Mouse (Mus musculus) neural tube, embryonic 15.5 days (tissue): ENCODE measurements at regions not wholly inside any gene's neighbourhood (a gene's known extent, or its start where the extent isn't known, plus 50 kb on each side); places are given as distances from the start of the nearest gene placed in this dataset.
A peak's percentile ranks its signal among the peaks of the same experiment; 100 is the strongest.

Experiments used
- ATAC-seq: fragments of 200-750 bp; cut with Nextera tagmentation; 2 replicates; pipeline ENCODE4 v1.8.0; 2017; ENCODE audit warnings: mild to moderate bottlenecking, moderate TSS enrichment, moderate library complexity; ENCODE audit not compliant: low FRiP score
- H3K27ac ChIP-seq: fragments of 300-500 bp; sonication (generic); replicated peaks from 2 replicates; pipeline ENCODE4 v1.5.1; 2015; ENCODE audit warnings: mild to moderate bottlenecking, inconsistent platforms
- H3K27me3 ChIP-seq: fragments of 300-500 bp; sonication (generic); replicated peaks from 2 replicates; pipeline ENCODE4 v1.6.1; 2015; ENCODE audit warnings: inconsistent platforms
- H3K36me3 ChIP-seq: fragments of 300-500 bp; sonication (generic); 2 replicates; pipeline ENCODE4 v1.6.1; 2015; ENCODE audit warnings: inconsistent platforms
- H3K4me1 ChIP-seq: fragments of 300-500 bp; sonication (generic); 2 replicates; pipeline ENCODE4 v1.6.1; 2015; ENCODE audit warnings: inconsistent platforms
- H3K4me2 ChIP-seq: fragments of 300-500 bp; sonication (generic); 2 replicates; pipeline ENCODE4 v1.6.1; 2015; ENCODE audit warnings: inconsistent platforms, mild to moderate bottlenecking, moderate library complexity
- H3K4me3 ChIP-seq: fragments of 300-500 bp; sonication (generic); replicated peaks from 2 replicates; pipeline ENCODE4 v1.5.1; 2015; ENCODE audit warnings: mild to moderate bottlenecking, inconsistent platforms
- H3K9ac ChIP-seq: fragments of 300-500 bp; sonication (generic); replicated peaks from 2 replicates; pipeline ENCODE4 v1.6.1; 2015; ENCODE audit warnings: mild to moderate bottlenecking, inconsistent platforms
- H3K9me3 ChIP-seq: fragments of 300-500 bp; sonication (generic); replicated peaks from 2 replicates; pipeline ENCODE4 v1.6.1; 2016; ENCODE audit warnings: inconsistent platforms
- WGBS: fragments of 180-500 bp; shearing (Covaris S2); methylation state at CpG from one replicate; pipeline ENCODE4 v1.1.7; 2015; ENCODE audit warnings: mixed read lengths; 5-methylcytosine and 5-hydroxymethylcytosine counted together

DNA sequence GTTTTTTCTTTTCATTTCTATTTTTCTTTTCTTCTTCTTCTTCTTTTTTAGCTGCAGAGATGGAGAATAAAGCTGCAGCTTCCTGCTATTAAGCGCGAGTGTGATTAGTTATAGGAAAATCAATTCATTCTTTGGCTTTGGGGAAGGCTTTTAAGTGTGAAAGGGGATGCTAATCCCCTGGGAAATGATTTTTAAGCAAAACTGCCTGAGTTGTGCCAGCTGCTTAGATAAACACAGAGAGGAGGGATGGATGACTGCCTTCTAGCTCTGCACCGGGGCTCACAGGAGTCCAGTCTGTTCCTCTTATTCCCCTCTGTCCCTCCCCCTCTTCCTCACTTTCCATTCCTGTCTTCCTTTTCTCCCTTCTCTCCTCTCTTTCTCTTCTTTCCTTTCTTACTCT lies 306.8 kb upstream of the Rbfox1 start:
- H3K9me3 ChIP-seq, result no peaks in the 10 kb centered on the region
- no peak overlapping the region for H3K4me2 ChIP-seq
- 37% methylated on average over 3 of the region's 3 CpGs for WGBS
- no peak overlapping the region for H3K4me3 ChIP-seq
- H3K36me3 ChIP-seq, result no peaks in the 10 kb centered on the region
- peaks cover 16% of the 10 kb centered on the region for H3K4me1 ChIP-seq
- no peaks in the 10 kb centered on the region for H3K27me3 ChIP-seq
- H3K9ac ChIP-seq, result no peak overlapping the region
- no peak overlapping the region for H3K27ac ChIP-seq
- ATAC-seq, result no peak

DNA sequence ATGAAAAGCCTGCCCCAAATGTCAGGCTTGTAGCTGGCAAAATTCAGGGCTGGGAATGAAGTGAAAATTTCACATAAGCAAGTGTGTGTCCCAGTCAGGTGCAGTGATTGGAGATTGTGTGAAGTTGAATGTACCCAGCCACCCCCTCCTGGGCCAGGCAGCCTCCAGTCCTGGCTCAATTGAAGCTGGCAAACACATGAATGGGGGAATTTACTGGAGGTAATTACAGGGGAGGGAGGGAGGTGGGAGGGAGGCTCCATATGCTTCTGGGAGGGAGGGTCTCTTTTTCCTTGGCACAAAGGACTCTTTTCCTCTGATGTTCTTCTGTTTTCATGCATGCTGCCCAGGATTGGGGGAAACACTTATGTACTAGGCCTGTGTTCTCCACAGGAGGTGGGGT lies 312.4 kb upstream of the Rbfox1 start:
- ATAC-seq, result no peak
- Histone ChIP-seq H3K4me3 (no peak overlapping the region), H3K4me1 (peaks cover 24% of the 10 kb centered on the region; the same call in 1 of the 2 replicates), H3K27me3 (no peaks in the 10 kb centered on the region), H3K27ac (no peak overlapping the region), H3K9ac (no peak overlapping the region), H3K4me2 (no peak overlapping the region), H3K36me3 (no peaks in the 10 kb centered on the region), H3K9me3 (no peaks in the 10 kb centered on the region)

DNA sequence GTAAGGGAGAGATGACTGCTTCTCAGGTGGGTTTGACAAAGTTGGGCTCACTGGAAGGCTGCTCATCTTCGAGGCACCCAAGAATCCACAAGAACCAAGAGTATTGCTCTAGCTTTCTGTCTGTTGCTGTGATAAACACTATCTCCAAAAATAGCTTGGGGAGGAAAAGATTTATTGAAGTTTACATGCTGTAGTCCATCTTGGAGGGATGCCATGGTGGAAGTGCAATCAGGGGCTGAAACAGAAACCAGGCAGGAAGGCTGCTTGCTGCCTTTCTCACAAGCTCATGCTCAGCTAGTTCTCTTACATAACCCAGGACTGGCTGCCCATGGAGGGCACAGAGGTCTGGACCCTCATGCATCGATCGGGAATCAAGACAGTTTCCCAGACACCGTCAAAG lies 314.5 kb upstream of the Rbfox1 start:
- no peaks in the 10 kb centered on the region for H3K9me3 ChIP-seq
- no peak overlapping the region for H3K4me3 ChIP-seq
- no peak overlapping the region for H3K27ac ChIP-seq
- H3K9ac ChIP-seq, result no peak overlapping the region
- 86% methylated on average over 4 of the region's 4 CpGs for WGBS
- no peaks in the 10 kb centered on the region for H3K36me3 ChIP-seq
- peaks cover 24% of the 10 kb centered on the region; the same call in 1 of the 2 replicates for H3K4me1 ChIP-seq
- H3K27me3 ChIP-seq, result no peaks in the 10 kb centered on the region
- ATAC-seq, result no peak
- H3K4me2 ChIP-seq, result no peak overlapping the region

DNA sequence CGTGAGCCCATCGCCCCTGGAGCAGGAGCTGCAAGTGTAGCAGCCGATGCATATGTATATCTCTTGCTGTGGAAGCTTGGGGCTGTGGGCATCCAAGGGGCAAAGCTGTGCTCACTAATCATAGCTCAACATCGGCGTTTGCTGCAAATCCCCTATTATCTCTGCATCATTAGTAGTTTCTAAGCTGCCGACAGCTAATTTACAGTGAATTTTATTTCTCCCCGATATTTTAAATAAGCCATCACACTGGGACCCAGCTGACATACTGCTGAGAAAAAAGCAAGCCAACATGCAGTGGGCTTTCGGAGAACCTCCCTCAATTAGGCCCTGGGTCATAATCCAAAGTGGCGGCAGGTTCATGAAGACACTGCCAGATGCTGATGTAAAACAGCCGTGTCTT lies 313.3 kb upstream of the Eef2kmt start:
- Histone ChIP-seq H3K27ac (no peak overlapping the region; the same call in 1 of the 2 replicates), H3K27me3 (no peaks in the 10 kb centered on the region)
- ATAC-seq, result no peak

DNA sequence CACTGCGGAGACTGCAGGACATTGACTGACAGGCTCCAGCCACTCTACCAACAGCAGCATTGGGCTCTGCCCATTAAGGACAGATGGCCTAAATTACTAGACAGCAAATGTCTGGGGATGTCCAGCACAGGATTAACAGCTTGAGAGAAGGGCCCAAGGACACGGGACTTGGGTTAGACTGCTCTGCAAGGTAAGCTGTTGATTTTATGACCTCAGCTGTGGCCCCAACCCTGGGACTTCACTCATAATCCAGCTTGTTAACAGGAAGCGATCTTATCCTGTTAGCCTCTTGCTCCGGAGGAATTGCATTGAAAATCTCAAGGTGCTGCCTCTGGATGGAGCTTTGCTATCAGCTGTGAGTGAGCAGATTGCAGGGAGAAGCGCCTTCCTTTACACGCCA lies 293.2 kb upstream of the Eef2kmt start:
- Histone ChIP-seq H3K4me2 (no peak overlapping the region), H3K9me3 (no peaks in the 10 kb centered on the region), H3K9ac (no peak overlapping the region), H3K27ac (no peak overlapping the region; the same call in 1 of the 2 replicates), H3K4me1 (no peaks in the 10 kb centered on the region), H3K36me3 (no peaks in the 10 kb centered on the region), H3K4me3 (no peak overlapping the region), H3K27me3 (no peaks in the 10 kb centered on the region)
- no peak for ATAC-seq
- 64% methylated on average over 6 of the region's 6 CpGs for WGBS

More for the DNA sequence above, 313.3 kb upstream of the Eef2kmt start:
- Histone ChIP-seq H3K4me1 (peaks cover 15% of the 10 kb centered on the region; the same call in 1 of the 2 replicates), H3K9me3 (no peaks in the 10 kb centered on the region), H3K4me3 (no peak overlapping the region), H3K9ac (no peak overlapping the region), H3K36me3 (no peaks in the 10 kb centered on the region), H3K4me2 (no peak overlapping the region)
- 40% methylated on average over 10 of the region's 10 CpGs for WGBS

DNA sequence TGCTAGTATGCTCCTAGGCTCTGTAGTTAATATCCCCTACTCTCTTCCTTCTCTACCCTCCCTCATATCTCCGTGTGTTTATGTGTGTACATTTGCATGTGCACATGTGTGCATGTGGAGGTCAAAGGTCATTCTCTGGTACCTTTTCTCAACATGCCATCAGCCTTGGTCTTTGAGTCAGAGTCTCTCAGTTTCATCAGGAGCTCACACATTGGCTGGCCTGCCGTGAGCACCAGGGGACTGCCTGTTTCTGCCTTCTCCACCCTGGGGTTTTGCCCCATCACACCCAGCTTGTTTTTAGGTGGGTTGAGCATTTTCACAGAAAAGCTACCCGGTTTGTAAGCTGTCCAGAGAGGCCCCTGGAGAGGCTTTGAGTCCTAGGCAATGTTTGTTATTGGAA lies 292.8 kb upstream of the Eef2kmt start:
- no peaks in the 10 kb centered on the region for H3K27me3 ChIP-seq
- no peak for ATAC-seq
- no peaks in the 10 kb centered on the region for H3K9me3 ChIP-seq
- WGBS, result 71% methylated on average over 3 of the region's 3 CpGs
- H3K9ac ChIP-seq, result no peak overlapping the region
- no peaks in the 10 kb centered on the region for H3K36me3 ChIP-seq
- H3K4me2 ChIP-seq, result no peak overlapping the region
- H3K4me3 ChIP-seq, result no peak overlapping the region
- no peaks in the 10 kb centered on the region for H3K4me1 ChIP-seq
- no peak overlapping the region for H3K27ac ChIP-seq

DNA sequence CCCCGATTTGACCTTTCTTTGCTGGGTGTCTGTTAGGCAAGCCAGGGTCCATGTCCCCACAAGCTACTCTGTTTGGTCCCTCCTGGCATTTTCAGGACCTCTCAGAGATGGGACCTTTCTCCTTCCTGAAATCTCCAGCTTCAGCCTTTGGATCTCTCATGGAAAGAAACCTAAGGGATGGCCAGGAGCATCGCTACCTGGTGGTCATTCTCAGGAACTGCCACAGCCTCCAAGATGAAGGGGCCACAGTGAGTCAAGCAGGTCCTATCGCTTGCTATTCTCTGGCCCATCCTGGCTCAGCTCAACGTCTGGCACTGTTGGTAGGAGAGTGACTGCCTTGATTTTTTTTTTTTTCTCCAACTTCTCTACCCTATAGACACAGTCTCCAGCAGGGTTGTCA lies 291.0 kb upstream of the Eef2kmt start:
- Histone ChIP-seq H3K27ac (no peak overlapping the region), H3K9ac (no peak overlapping the region), H3K9me3 (no peaks in the 10 kb centered on the region), H3K27me3 (no peaks in the 10 kb centered on the region), H3K4me3 (no peak overlapping the region), H3K4me2 (no peak overlapping the region), H3K36me3 (no peaks in the 10 kb centered on the region), H3K4me1 (no peaks in the 10 kb centered on the region)
- WGBS, result 56% methylated on average over 4 of the region's 4 CpGs
- no peak for ATAC-seq

DNA sequence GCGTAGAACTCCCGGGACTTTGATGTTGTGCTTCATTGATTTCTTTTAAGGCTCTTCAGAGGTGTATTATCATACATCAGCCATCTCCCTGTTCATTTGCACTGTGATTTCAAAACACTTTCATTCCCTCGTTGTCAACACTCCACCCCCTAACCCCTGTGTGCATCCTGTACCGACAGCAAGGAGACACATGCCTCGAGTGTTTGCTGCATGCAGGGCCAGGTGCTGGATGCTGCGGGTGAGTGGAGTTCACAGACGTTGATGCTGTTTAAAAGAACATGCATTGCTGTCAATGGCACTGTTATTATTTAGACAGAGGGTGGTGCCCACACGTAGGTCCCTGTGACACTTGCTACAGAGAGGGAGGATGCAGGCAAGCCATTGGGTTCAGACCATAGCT lies 290.0 kb upstream of the Eef2kmt start:
- no peaks in the 10 kb centered on the region for H3K36me3 ChIP-seq
- 57% methylated on average over 8 of the region's 8 CpGs for WGBS

DNA sequence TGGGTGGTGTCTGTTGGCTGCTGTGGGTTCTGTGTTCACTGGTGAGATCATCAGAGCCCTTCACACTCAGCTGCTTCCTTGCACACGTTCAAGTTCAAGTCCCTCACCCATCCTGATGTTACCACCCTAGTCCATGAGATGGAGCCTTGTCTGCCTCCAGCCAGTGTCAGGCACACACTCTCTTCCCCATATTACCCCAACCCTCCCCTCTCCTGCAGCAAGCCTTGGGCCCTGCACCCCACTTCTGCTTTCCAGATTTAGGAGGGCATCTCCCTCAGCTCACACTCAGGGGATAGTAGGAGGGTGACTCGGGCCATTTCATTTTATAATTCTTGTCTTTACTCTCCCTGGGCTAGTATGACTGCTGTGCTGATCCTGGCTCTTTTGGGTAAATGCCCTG lies 288.7 kb upstream of the Eef2kmt start:
- H3K9ac ChIP-seq, result no peak overlapping the region
- no peak overlapping the region for H3K27ac ChIP-seq
- ATAC-seq, result no peak
- H3K27me3 ChIP-seq, result no peaks in the 10 kb centered on the region
- H3K9me3 ChIP-seq, result no peaks in the 10 kb centered on the region
- 71% methylated on average over 2 of the region's 2 CpGs for WGBS
- no peak overlapping the region for H3K4me3 ChIP-seq
- H3K4me1 ChIP-seq, result no peaks in the 10 kb centered on the region
- H3K36me3 ChIP-seq, result no peaks in the 10 kb centered on the region
- no peak overlapping the region for H3K4me2 ChIP-seq

More for the DNA sequence above, 290.0 kb upstream of the Eef2kmt start:
- no peaks in the 10 kb centered on the region for H3K27me3 ChIP-seq
- no peak overlapping the region for H3K9ac ChIP-seq
- H3K4me3 ChIP-seq, result no peak overlapping the region
- H3K4me1 ChIP-seq, result no peaks in the 10 kb centered on the region
- H3K27ac ChIP-seq, result no peak overlapping the region
- H3K9me3 ChIP-seq, result no peaks in the 10 kb centered on the region
- no peak overlapping the region for H3K4me2 ChIP-seq
- no peak for ATAC-seq

DNA sequence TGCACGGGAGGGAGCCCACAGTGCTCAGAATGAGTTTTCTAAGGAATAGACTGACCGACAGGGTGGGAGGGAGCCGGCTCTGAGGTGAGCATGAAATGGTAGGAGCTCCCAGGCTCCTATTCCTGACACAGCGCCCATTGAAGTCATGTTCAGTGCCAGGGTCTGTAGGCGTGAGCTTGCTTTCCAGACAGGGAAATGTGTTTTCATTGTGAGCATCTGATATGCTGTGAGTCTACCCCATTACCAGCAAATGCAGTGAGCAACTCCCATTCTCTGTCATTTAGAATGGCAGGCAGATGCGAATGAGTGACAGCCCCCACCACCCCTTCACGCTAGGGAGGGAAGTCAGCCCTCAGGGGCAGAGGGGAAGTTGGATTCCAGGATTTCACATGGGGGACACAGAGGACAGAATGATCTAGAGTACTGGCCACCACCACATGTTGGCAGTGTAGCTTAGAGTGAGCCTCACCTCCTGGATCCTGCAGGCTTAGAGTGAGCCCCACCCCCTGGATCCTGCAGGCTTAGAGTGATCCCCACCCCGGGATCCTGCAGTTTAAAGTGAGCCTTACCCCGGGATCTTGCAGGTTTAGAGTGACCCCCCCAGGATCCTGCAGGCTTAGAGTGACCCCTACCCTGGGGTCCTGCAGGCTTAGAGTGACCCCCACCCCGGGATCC lies 283.2 kb upstream of the Eef2kmt start:
- Histone ChIP-seq H3K27ac (no peak overlapping the region), H3K36me3 (no peaks in the 10 kb centered on the region), H3K4me2 (no peak overlapping the region), H3K9me3 (no peaks in the 10 kb centered on the region), H3K4me3 (no peak overlapping the region), H3K27me3 (no peaks in the 10 kb centered on the region), H3K4me1 (peaks cover 16% of the 10 kb centered on the region), H3K9ac (no peak overlapping the region)
- WGBS, result 69% methylated on average over 10 of the region's 10 CpGs
- no peak for ATAC-seq

DNA sequence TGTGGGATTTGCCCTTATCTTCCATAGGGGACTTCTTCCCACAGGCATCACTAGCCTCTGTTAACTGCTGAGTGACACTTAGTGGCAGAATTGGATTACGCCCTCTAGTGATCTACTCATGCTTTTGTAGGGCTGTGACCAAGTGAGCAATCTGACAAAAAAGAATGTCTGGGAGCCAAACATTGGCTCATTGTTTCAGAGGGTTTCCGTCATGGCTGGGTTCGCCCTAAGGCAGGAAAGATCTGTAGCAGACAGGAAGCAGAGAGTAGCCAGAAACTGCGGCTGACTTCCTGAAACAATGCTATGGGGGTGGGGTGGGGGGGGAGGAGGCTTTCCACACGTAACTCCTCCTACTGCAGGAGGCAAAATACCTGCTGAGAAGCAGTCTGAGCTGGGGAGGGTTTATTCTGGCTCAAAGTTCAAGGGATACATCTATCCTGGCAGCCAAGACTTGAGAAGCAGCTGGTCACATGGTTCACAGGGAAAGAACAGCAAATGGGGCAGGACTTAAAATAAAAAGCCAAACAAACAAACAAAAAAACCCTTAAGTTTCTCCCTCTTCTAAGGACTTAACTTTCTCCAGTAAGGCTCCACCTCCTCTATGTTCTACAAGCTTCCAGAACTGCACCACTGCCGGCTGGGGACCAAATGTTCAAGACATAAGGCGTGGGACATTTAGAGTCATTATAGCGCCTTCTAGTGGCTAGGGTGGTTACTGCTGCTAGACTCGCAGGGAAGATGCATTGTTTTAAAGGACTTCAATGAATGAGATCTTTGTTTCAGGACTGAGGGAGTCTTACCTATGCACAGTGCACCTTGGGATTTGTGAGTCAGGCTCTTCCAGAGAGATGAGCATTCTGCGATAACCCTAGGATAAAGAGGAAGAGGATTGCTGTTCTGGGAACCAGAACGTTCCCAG lies 281.8 kb upstream of the Eef2kmt start:
- Histone ChIP-seq H3K9ac (no peak overlapping the region), H3K27me3 (no peaks in the 10 kb centered on the region), H3K4me1 (peaks cover 16% of the 10 kb centered on the region), H3K36me3 (no peaks in the 10 kb centered on the region), H3K27ac (no peak overlapping the region), H3K4me3 (no peak overlapping the region), H3K9me3 (no peaks in the 10 kb centered on the region), H3K4me2 (no peak overlapping the region)
- ATAC-seq, result no peak
- 53% methylated on average over 11 of the region's 11 CpGs for WGBS

DNA sequence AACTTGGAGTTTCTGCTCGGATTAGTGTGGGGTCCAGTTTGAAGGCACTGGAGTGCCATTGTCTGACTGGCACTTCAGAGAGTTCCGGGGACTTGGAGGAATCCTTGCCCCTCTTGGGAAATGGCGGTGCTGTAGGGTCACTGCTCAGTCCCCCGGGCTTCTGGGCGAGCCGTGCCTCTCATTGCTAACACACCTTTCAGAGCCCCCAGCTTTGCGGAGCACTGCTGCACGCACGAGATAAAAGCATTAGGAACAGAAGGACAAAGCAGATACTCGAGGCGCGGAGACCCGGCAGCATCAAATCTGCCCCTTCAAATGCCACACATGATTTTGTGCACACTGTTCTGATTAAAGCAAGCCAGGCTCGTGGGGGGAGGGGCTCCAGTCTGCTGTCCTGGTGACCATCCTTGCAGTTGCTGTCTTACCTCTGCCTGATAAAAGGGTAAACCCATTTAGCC lies 280.8 kb upstream of the Eef2kmt start:
- H3K9me3 ChIP-seq, result no peaks in the 10 kb centered on the region
- H3K4me3 ChIP-seq, result no peak overlapping the region
- peaks cover 16% of the 10 kb centered on the region for H3K4me1 ChIP-seq
- no peaks in the 10 kb centered on the region for H3K27me3 ChIP-seq
- H3K27ac ChIP-seq, result no peak overlapping the region
- 0 out of 2 replicates have a peak overlapping the region, but pooled peaks have one; percentile 7 for H3K9ac ChIP-seq
- 27% methylated on average over 14 of the region's 14 CpGs for WGBS
- H3K36me3 ChIP-seq, result no peaks in the 10 kb centered on the region
- H3K4me2 ChIP-seq, result peak overlapping the region; percentile 17; the same call in 1 of the 2 replicates
- 0 out of 2 replicates have a peak, but pooled peaks have one; percentile 36 for ATAC-seq
